Mouse (Mus musculus): ENCODE measurements around the gene D430042O09Rik. TPM values are rescaled to one million over a fixed set of nuclear protein-coding genes. Genes with fewer than 3 reads are reported as not detected.
A peak's percentile ranks its signal among the peaks of the same experiment; 100 is the strongest.

D430042O09Rik gene
- total and polyA plus RNA-seq, 2 experiments from 2014 or later, result 4.5 to 17.8 TPM

GRCm38 (mm10) chr7:125820233-125820632, 112.5 kb downstream of the D430042O09Rik start:
- H3K4me1 ChIP-seq (ENCODE audit: insufficient read depth, low read length), result peaks cover 5% of the 10 kb centered on the region; the same call in 1 of the 2 replicates
- TF ChIP-seq CTCF (IDR thresholded peaks at IDR 0.05; ENCODE audit: low read depth), result peak; percentile 59
- no peak overlapping the region for H3K4me2 ChIP-seq (ENCODE audit: low read depth, low read length)
- no peaks in the 10 kb centered on the region for H3K36me3 ChIP-seq (ENCODE audit: insufficient read depth, low read length)
- WGBS, result 49% methylated on average over 2 of the region's 2 CpGs
- H3K4me3 ChIP-seq (ENCODE audit: low read length), result no peak overlapping the region
- no peaks in the 10 kb centered on the region for H3K9me3 ChIP-seq (ENCODE audit: low read length)
- no peaks in the 10 kb centered on the region for H3K27me3 ChIP-seq (ENCODE audit: insufficient read depth, low read length)
- H3K27ac ChIP-seq, result no peak overlapping the region
- DNase-seq (ENCODE audit: low spot score) (peak; percentile 43), ATAC-seq (no peak)
- no peak overlapping the region for H3K9ac ChIP-seq (replicated peaks; ENCODE audit: low read length)

DNA sequence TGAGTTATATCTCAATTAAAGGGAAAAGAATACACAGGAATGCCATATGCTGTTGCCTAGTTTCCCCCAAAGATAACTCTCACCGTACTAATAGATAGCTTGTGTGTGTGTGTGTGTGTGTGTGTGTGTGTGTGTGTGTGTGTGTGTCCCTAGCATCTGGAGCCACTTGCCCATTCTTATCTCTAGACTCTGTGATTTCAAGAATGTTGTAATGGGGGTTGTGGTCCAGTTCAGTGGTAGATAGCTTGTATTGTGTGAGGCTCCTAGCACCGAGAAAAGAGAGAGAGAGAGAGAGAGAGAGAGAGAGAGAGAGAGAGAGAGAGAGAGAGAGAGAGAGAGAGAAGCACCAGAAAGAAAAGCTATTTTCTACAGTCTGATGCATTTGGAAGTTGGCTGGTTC, 118.7 kb downstream of the D430042O09Rik start:
- Histone ChIP-seq H3K9ac (replicated peaks; ENCODE audit: low read length) (no peak overlapping the region), H3K9me3 (ENCODE audit: low read length) (no peaks in the 10 kb centered on the region), H3K4me2 (ENCODE audit: low read depth, low read length) (no peak overlapping the region), H3K36me3 (ENCODE audit: insufficient read depth, low read length) (no peaks in the 10 kb centered on the region), H3K27me3 (ENCODE audit: insufficient read depth, low read length) (no peaks in the 10 kb centered on the region), H3K4me3 (ENCODE audit: low read length) (no peak overlapping the region), H3K27ac (no peak overlapping the region), H3K4me1 (ENCODE audit: insufficient read depth, low read length) (peaks cover 13% of the 10 kb centered on the region; the same call in 1 of the 2 replicates)
- WGBS, result 71% methylated on average over 2 of the region's 2 CpGs
- no peak for DNase-seq (ENCODE audit: low spot score)
- TF ChIP-seq CTCF (IDR thresholded peaks at IDR 0.05; ENCODE audit: low read depth), result no peak
- no peak for ATAC-seq

- no peaks in the 10 kb centered on the region; the same call in 1 of the 2 replicates for H3K36me3 ChIP-seq (ENCODE audit: insufficient read depth, low read length)
- no peak overlapping the region for H3K27ac ChIP-seq
- no peak overlapping the region for H3K4me2 ChIP-seq (ENCODE audit: low read depth, low read length)
- no peaks in the 10 kb centered on the region for H3K9me3 ChIP-seq (ENCODE audit: low read length)
- H3K4me1 ChIP-seq (ENCODE audit: insufficient read depth, low read length), result peaks cover 13% of the 10 kb centered on the region; the same call in 1 of the 2 replicates
- TF ChIP-seq CTCF (IDR thresholded peaks at IDR 0.05; ENCODE audit: low read depth), result no peak
- WGBS, result 73% methylated on average over 3 of the region's 3 CpGs
- no peak for ATAC-seq
- no peak for DNase-seq (ENCODE audit: low spot score)
- H3K27me3 ChIP-seq (ENCODE audit: insufficient read depth, low read length), result no peaks in the 10 kb centered on the region
- H3K9ac ChIP-seq (replicated peaks; ENCODE audit: low read length), result no peak overlapping the region
- H3K4me3 ChIP-seq (ENCODE audit: low read length), result no peak overlapping the region
Measured at GRCm38 (mm10) chr7:125826887-125827286, 119.2 kb downstream of the D430042O09Rik start.

DNA sequence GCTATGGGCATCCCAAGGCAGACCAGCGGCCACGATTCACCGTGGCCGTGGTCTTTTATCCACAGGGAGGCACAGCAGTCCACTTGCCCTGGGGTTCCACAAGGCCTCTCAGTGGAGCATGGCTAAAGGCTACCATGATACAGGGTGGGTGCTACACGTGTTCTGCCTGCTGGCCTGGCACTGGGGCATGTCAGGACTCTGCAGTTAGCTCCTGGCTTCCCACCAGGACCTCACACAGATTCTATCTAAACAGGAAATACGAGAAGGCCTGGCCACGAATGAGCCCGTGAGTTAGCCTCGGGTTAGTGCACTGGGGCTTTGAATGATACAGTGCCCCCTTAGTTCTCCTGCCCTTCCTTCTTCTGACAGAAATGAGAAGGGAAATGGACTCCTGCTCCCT, 119.7 kb downstream of the D430042O09Rik start:
- Histone ChIP-seq H3K4me3 (ENCODE audit: low read length) (no peak overlapping the region), H3K9me3 (ENCODE audit: low read length) (no peaks in the 10 kb centered on the region), H3K27me3 (ENCODE audit: insufficient read depth, low read length) (no peaks in the 10 kb centered on the region), H3K9ac (replicated peaks; ENCODE audit: low read length) (no peak overlapping the region), H3K36me3 (ENCODE audit: insufficient read depth, low read length) (no peaks in the 10 kb centered on the region; the same call in 1 of the 2 replicates), H3K4me2 (ENCODE audit: low read depth, low read length) (no peak overlapping the region), H3K27ac (no peak overlapping the region), H3K4me1 (ENCODE audit: insufficient read depth, low read length) (peaks cover 13% of the 10 kb centered on the region; the same call in 1 of the 2 replicates)
- DNase-seq (ENCODE audit: low spot score) (no peak), ATAC-seq (0 out of 2 replicates have a peak, but pooled peaks have one; percentile 32)
- 56% methylated on average over 9 of the region's 9 CpGs for WGBS
- TF ChIP-seq CTCF (IDR thresholded peaks at IDR 0.05; ENCODE audit: low read depth), result no peak

DNA sequence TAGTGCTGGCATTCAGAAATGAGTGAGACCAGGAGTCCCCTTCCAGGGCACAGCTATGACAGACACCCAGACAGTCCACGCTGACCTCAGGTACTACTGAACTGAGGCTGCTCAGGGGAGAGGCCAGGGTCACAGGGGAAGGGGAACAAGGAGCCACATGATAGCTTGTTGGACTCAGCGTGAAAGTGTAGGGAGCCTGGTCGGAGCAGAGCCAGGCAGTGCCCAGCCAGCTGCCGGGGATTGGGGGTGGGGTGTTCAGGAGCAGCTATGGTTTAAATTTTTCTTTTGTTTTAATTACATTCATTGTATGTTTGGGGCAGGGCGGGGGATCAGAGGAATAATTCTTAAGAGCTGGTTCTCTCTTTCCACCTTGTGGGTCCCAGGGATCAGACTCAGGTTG, 120.9 kb downstream of the D430042O09Rik start:
- Histone ChIP-seq H3K9me3 (ENCODE audit: low read length) (no peaks in the 10 kb centered on the region), H3K36me3 (ENCODE audit: insufficient read depth, low read length) (no peaks in the 10 kb centered on the region; the same call in 1 of the 2 replicates), H3K27me3 (ENCODE audit: insufficient read depth, low read length) (no peaks in the 10 kb centered on the region), H3K4me3 (ENCODE audit: low read length) (no peak overlapping the region), H3K4me1 (ENCODE audit: insufficient read depth, low read length) (peaks cover 13% of the 10 kb centered on the region; the same call in 1 of the 2 replicates), H3K9ac (replicated peaks; ENCODE audit: low read length) (no peak overlapping the region), H3K4me2 (ENCODE audit: low read depth, low read length) (no peak overlapping the region), H3K27ac (0 out of 2 replicates have a peak overlapping the region, but pooled peaks have one; percentile 29)
- WGBS, result 54% methylated on average over 5 of the region's 5 CpGs
- no peak for TF ChIP-seq CTCF (IDR thresholded peaks at IDR 0.05; ENCODE audit: low read depth)
- DNase-seq (ENCODE audit: low spot score) (no peak), ATAC-seq (no peak)

DNA sequence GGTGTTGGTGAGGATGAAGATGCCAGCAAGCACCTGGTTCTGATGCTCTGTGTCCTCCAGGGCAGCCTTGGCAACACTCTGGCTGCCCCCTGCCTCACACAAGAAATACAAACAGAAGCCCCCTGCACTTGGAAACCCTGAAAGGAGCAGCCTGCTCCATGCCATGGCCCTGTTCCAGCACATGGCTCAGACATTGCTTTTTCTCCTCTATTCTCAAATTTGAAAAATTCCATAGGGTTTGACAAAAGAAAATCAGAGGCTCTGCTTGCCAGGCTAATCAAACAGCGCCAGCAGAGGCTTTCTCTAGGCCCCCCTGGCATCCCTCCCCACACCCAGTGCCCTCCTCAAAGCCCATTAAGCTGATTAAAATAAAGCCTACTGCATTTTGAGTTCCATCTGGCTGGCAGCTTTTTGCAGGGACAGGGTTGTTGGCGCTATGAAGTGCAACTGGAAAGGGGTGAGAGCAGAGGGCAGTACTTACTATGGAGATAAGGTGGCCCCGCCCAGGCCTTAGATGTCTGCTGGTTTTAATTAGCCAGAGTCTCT, 121.5 kb downstream of the D430042O09Rik start:
- no peak overlapping the region for H3K4me3 ChIP-seq (ENCODE audit: low read length)
- no peaks in the 10 kb centered on the region for H3K27me3 ChIP-seq (ENCODE audit: insufficient read depth, low read length)
- no peak overlapping the region for H3K4me2 ChIP-seq (ENCODE audit: low read depth, low read length)
- WGBS, result 38% methylated on average over 3 of the region's 3 CpGs
- H3K9ac ChIP-seq (replicated peaks; ENCODE audit: low read length), result no peak overlapping the region
- peak overlapping the region; percentile 29; the same call in 1 of the 2 replicates for H3K27ac ChIP-seq
- ATAC-seq, result peak; percentile 61
- no peaks in the 10 kb centered on the region for H3K9me3 ChIP-seq (ENCODE audit: low read length)
- TF ChIP-seq CTCF (IDR thresholded peaks at IDR 0.05; ENCODE audit: low read depth), result no peak
- H3K4me1 ChIP-seq (ENCODE audit: insufficient read depth, low read length), result peaks cover 13% of the 10 kb centered on the region; the same call in 1 of the 2 replicates
- no peaks in the 10 kb centered on the region; the same call in 1 of the 2 replicates for H3K36me3 ChIP-seq (ENCODE audit: insufficient read depth, low read length)
- peak; percentile 73 for DNase-seq (ENCODE audit: low spot score)

GRCm38 (mm10) chr7:125832767-125833166, 125.1 kb downstream of the D430042O09Rik start:
- Histone ChIP-seq H3K9me3 (ENCODE audit: low read length) (no peaks in the 10 kb centered on the region), H3K4me1 (ENCODE audit: insufficient read depth, low read length) (peaks cover 13% of the 10 kb centered on the region; the same call in 1 of the 2 replicates), H3K4me2 (ENCODE audit: low read depth, low read length) (no peak overlapping the region), H3K4me3 (ENCODE audit: low read length) (no peak overlapping the region), H3K27ac (no peak overlapping the region), H3K9ac (replicated peaks; ENCODE audit: low read length) (no peak overlapping the region), H3K36me3 (ENCODE audit: insufficient read depth, low read length) (no peaks in the 10 kb centered on the region; the same call in 1 of the 2 replicates), H3K27me3 (ENCODE audit: insufficient read depth, low read length) (no peaks in the 10 kb centered on the region)
- ATAC-seq, result no peak
- DNase-seq (ENCODE audit: low spot score), result no peak
- no peak for TF ChIP-seq CTCF (IDR thresholded peaks at IDR 0.05; ENCODE audit: low read depth)
- WGBS, result 48% methylated on average over 1 of the region's 1 CpGs
